Mouse (Mus musculus) lung, embryonic 14.5 days (tissue): Measurements from ENCODE around the gene Hrh2. TPM values are rescaled to one million over a fixed set of nuclear protein-coding genes. Genes with fewer than 3 reads are reported as not detected.
A peak's percentile ranks its signal among the peaks of the same experiment; 100 is the strongest.

Experiments used
- ATAC-seq: fragments of 200-750 bp; cut with Nextera tagmentation; 2 replicates; pipeline ENCODE4 v1.8.0; 2017; ENCODE audit warnings: mild to moderate bottlenecking, moderate TSS enrichment, moderate library complexity; ENCODE audit not compliant: insufficient read depth
- DNase-seq: peaks from one replicate; pipeline ENCODE4 v3.0.0-alpha.2; 2015
- H3K27ac ChIP-seq: fragments of 300-500 bp; sonication (generic); 2 replicates; pipeline ENCODE4 v1.5.1; 2014; ENCODE audit warnings: low read depth, mild to moderate bottlenecking, moderate library complexity
- H3K27me3 ChIP-seq: fragments of 300-500 bp; sonication (generic); 2 replicates; pipeline ENCODE4 v1.6.1; 2014; ENCODE audit warnings: low read length, control low read depth; ENCODE audit not compliant: insufficient read depth
- H3K36me3 ChIP-seq: fragments of 300-500 bp; sonication (generic); 2 replicates; pipeline ENCODE4 v1.6.1; 2014; ENCODE audit warnings: control low read depth; ENCODE audit not compliant: insufficient read depth
- H3K4me1 ChIP-seq: fragments of 300-500 bp; sonication (generic); 2 replicates; pipeline ENCODE4 v1.6.1; 2014; ENCODE audit warnings: antibody characterized with exemption, control low read depth; ENCODE audit not compliant: insufficient read depth
- H3K4me2 ChIP-seq: fragments of 300-500 bp; sonication (generic); 2 replicates; pipeline ENCODE4 v1.6.1; 2014; ENCODE audit warnings: mild to moderate bottlenecking
- H3K4me3 ChIP-seq: fragments of 300-500 bp; sonication (generic); 2 replicates; pipeline ENCODE4 v1.5.1; 2014; ENCODE audit warnings: low read depth, low read length
- H3K9ac ChIP-seq: fragments of 300-500 bp; sonication (generic); 2 replicates; pipeline ENCODE4 v1.6.1; 2014
- H3K9me3 ChIP-seq: fragments of 300-500 bp; sonication (generic); 2 replicates; pipeline ENCODE4 v1.6.1; 2016; ENCODE audit warnings: low read depth, low read length, control low read depth
- CTCF ChIP-seq: IDR thresholded peaks from 2 replicates; pipeline ENCODE4 v1.5.1; 2016; ENCODE audit warnings: antibody characterized with exemption, low read depth
- WGBS: fragments of 180-500 bp; shearing (Covaris S2); extraction: QIAGEN DNeasy Blood & Tissue Kit; methylation state at CpG from one replicate; pipeline ENCODE4 v1.1.7; 2014; 5-methylcytosine and 5-hydroxymethylcytosine counted together
- polyA plus RNA-seq: library from polyadenylated mRNA; unstranded; fragments of >200 nt; fragmentation: Nextera tagmentation; extraction: Ambion mirVana; gene quantifications from 2 replicates; pipeline ENCODE4 v1.2.1, GENCODE M21; 2014

The Hrh2 gene
- polyA plus RNA-seq, 1 experiment from 2014 or later, result not detected

DNA sequence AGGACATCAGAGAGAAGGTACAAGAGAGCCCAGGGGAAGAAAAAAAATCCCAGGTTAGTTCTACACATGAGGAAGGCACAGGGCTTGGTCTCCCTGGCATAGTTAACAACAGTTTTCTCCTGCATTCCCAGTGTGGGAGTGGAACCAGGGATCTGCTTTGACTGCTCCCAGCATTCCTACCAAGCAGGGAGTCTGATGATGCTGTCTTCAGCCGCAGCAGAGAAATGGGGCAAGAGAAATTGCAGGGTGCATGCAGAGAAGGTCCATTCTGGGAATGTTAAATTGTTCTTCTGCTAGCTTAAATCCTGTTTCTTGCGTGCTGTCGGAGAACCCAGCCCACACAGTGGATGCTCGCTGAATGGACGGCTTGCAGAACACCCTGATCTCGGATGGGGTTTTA is 26.2 kb upstream of the Hrh2 start:
- H3K27ac ChIP-seq, result no peak overlapping the region
- no peak overlapping the region for H3K9ac ChIP-seq
- TF ChIP-seq CTCF, result no peak
- no peaks in the 10 kb centered on the region for H3K36me3 ChIP-seq
- no peak for ATAC-seq
- DNase-seq, result no peak
- no peak overlapping the region for H3K4me3 ChIP-seq
- no peaks in the 10 kb centered on the region for H3K4me1 ChIP-seq
- H3K27me3 ChIP-seq, result no peaks in the 10 kb centered on the region
- no peaks in the 10 kb centered on the region for H3K9me3 ChIP-seq
- H3K4me2 ChIP-seq, result no peak overlapping the region
- 77% methylated on average over 6 of the region's 6 CpGs for WGBS

DNA sequence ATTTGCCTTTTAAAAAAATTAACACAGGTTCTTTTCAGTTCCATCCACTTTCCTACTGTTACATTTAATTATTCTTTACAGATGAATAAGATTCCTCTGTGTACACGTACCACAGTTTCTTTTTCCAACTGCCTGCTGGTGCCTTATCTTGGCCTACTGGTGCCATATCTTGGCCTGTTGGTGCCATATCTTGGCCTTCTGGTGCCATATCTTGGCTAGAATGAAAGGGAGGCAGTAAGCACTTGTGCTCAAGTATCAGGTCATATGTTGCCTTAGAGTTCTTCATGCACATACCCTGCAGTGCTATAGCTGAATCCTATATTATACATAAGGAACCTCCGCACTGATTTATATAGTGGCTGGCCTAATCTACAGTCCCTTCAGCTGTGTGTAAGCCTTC is 24.9 kb upstream of the Hrh2 start:
- no peak for TF ChIP-seq CTCF
- no peak overlapping the region for H3K27ac ChIP-seq
- H3K9ac ChIP-seq, result no peak overlapping the region
- WGBS, result 83% methylated on average over 2 of the region's 2 CpGs
- ATAC-seq (no peak), DNase-seq (no peak)
- H3K27me3 ChIP-seq, result no peaks in the 10 kb centered on the region
- H3K4me1 ChIP-seq, result no peaks in the 10 kb centered on the region
- no peaks in the 10 kb centered on the region for H3K9me3 ChIP-seq
- no peak overlapping the region for H3K4me3 ChIP-seq
- H3K36me3 ChIP-seq, result no peaks in the 10 kb centered on the region
- H3K4me2 ChIP-seq, result no peak overlapping the region

DNA sequence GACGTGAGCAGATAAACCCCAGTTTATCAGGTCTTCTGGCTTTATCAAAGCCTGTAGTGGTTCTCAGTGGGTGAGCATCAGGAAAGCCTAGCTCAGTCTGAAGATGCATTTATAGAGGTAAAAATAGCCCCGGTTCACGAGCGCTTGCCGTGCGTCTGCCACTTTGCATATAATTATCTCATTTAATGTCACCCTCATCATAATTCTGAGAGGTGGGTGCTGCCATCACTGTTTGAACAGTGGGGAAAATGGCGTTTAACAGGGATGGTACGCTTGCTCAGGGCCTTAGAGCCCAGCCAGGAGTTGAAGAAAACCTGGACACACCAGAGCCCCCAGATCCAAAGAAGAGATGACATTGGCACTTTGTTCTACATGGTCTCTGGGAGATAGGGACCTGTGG is 23.3 kb upstream of the Hrh2 start:
- ATAC-seq (no peak), DNase-seq (no peak)
- Histone ChIP-seq H3K4me1 (no peaks in the 10 kb centered on the region), H3K27ac (no peak overlapping the region), H3K27me3 (no peaks in the 10 kb centered on the region), H3K9me3 (no peaks in the 10 kb centered on the region), H3K4me2 (no peak overlapping the region), H3K4me3 (no peak overlapping the region), H3K36me3 (no peaks in the 10 kb centered on the region), H3K9ac (no peak overlapping the region)
- WGBS, result 81% methylated on average over 8 of the region's 8 CpGs
- TF ChIP-seq CTCF, result no peak

DNA sequence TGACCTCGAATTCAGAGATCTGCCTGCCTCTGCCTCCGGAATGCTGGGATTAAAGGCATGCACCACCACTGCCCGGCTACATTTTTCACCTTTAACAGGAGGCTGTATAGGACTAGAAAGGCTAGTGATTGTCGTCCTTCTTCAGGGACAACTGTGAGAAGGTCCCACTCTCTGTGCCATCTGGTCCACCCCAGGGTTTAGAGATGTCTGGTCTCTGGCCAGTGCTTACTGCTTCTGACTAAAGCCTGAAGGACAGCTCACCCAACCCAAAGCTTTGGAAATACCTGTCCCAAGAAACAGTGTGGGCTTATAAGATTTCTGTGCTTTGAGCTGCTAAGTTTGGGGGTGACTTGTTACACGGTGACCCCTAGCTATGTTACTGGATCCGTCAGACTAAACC is 21.6 kb upstream of the Hrh2 start:
- Histone ChIP-seq H3K4me3 (no peak overlapping the region), H3K27me3 (no peaks in the 10 kb centered on the region), H3K9ac (no peak overlapping the region), H3K4me2 (no peak overlapping the region), H3K4me1 (no peaks in the 10 kb centered on the region), H3K36me3 (no peaks in the 10 kb centered on the region), H3K27ac (no peak overlapping the region), H3K9me3 (peaks cover 5% of the 10 kb centered on the region; the same call in 1 of the 2 replicates)
- DNase-seq, result no peak
- WGBS, result 83% methylated on average over 6 of the region's 6 CpGs
- no peak for TF ChIP-seq CTCF
- no peak for ATAC-seq

DNA sequence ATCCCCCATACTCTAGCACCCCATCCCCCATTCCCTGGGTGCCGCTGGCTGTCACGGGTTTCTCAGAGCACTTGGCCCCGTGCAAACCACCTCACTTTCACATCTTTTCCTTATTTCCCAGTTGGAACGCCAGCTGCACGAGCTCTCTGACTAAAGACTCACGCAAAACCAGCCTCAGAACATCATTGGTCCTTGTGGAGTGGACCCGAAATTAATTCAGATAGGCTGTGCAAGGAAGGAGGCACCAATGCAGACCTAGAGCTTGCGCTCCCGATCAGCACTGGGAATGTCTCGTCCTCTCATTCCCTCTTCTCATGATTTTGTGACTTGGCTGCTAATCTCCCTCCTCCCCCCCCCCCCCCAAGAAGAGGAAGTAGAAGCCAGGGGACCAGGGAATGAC is 20.6 kb upstream of the Hrh2 start:
- H3K4me1 ChIP-seq, result no peaks in the 10 kb centered on the region
- ATAC-seq, result no peak
- TF ChIP-seq CTCF, result no peak

DNA sequence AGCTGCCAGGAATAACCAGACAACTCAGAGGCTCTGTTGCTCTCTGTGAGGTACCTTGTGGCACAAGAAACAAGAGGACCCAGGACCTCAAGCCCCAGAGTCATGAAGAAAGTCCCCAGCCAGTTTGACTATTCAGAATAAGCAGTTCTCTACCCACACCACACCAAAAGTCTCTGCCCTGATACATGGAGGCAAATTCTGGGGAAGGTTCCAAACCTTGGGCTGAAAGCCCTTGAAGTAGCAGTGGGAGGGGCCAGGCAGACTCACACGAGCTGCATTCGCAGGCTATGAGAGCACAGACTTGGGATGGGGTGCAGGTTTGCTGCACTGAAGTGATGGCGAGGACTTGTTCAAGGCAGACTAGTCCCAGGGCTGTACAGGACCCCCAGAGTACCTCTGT is 20.2 kb upstream of the Hrh2 start:
- H3K4me3 ChIP-seq, result no peak overlapping the region
- no peaks in the 10 kb centered on the region for H3K27me3 ChIP-seq
- no peak overlapping the region for H3K9ac ChIP-seq
- 55% methylated on average over 3 of the region's 3 CpGs for WGBS
- H3K4me1 ChIP-seq, result no peaks in the 10 kb centered on the region
- ATAC-seq (no peak), DNase-seq (no peak)
- no peak for TF ChIP-seq CTCF
- no peak overlapping the region for H3K4me2 ChIP-seq
- H3K27ac ChIP-seq, result no peak overlapping the region
- H3K36me3 ChIP-seq, result no peaks in the 10 kb centered on the region
- H3K9me3 ChIP-seq, result peaks cover 5% of the 10 kb centered on the region; the same call in 1 of the 2 replicates

More for the DNA sequence above, 20.6 kb upstream of the Hrh2 start:
- Histone ChIP-seq H3K4me3 (no peak overlapping the region), H3K27me3 (no peaks in the 10 kb centered on the region), H3K4me2 (no peak overlapping the region), H3K9ac (no peak overlapping the region), H3K27ac (no peak overlapping the region), H3K9me3 (peaks cover 5% of the 10 kb centered on the region; the same call in 1 of the 2 replicates), H3K36me3 (no peaks in the 10 kb centered on the region)
- no peak for DNase-seq
- 59% methylated on average over 10 of the region's 10 CpGs for WGBS

DNA sequence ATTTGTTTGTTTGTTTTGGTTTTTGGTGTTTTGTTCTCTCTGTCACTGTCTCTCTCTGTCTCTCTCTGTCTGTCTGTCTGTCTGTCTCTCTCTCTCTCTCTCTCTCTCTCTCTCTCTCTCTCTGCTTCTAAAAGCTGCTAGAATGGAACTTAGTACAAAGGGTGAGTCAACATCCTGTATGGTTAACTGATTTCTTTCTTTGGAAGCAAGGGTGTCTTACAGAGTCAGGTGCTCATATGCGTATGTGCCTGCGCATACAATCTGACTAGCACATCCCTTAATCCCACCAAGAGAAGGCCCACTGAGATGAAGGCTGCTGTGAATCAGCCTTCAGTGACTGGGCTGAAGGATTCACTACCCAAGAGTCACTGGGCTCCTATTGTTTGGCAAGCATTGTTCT is 18.0 kb upstream of the Hrh2 start:
- WGBS, result 99% methylated on average over 2 of the region's 2 CpGs
- ATAC-seq (no peak), DNase-seq (no peak)
- no peak overlapping the region for H3K27ac ChIP-seq
- H3K27me3 ChIP-seq, result no peaks in the 10 kb centered on the region
- TF ChIP-seq CTCF, result no peak
- H3K9ac ChIP-seq, result no peak overlapping the region
- H3K9me3 ChIP-seq, result peaks cover 5% of the 10 kb centered on the region; the same call in 1 of the 2 replicates
- H3K36me3 ChIP-seq, result no peaks in the 10 kb centered on the region
- no peaks in the 10 kb centered on the region for H3K4me1 ChIP-seq
- no peak overlapping the region for H3K4me3 ChIP-seq
- no peak overlapping the region for H3K4me2 ChIP-seq

DNA sequence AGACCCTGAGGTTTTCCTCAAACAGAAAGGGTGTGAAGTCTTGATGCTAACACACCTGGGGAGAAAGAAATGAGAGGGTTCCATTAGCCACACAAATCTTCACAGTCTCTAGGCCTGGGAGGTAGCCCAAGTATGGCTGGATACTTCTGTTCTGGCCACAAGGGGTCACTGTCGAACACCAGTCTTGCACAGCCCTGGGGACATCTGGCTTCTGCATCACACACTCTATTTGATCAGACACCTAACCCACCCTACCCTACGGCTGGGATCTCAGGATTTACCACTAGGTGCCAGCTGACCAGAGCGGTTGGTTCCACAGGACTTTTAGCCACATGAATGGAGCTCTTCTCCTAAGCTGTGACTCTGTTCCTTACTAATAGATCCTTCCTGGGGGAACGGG is 17.2 kb upstream of the Hrh2 start:
- no peak for ATAC-seq
- H3K9ac ChIP-seq, result no peak overlapping the region
- no peak for DNase-seq
- H3K27ac ChIP-seq, result no peak overlapping the region
- 78% methylated on average over 4 of the region's 4 CpGs for WGBS
- peak; percentile 43 for TF ChIP-seq CTCF
- no peaks in the 10 kb centered on the region for H3K27me3 ChIP-seq
- peaks cover 5% of the 10 kb centered on the region; the same call in 1 of the 2 replicates for H3K9me3 ChIP-seq
- no peaks in the 10 kb centered on the region for H3K36me3 ChIP-seq
- no peaks in the 10 kb centered on the region for H3K4me1 ChIP-seq
- no peak overlapping the region for H3K4me2 ChIP-seq
- H3K4me3 ChIP-seq, result no peak overlapping the region
